Mouse (Mus musculus): Measurements from ENCODE around the gene Pianp.

Gene Pianp

GRCm38 (mm10) chr6:125008060-125008459, 11.6 kb downstream of the Pianp start:
- in situ Hi-C loops (cut with MboI) = no loop called here

GRCm38 (mm10) chr6:125008586-125009128, 12.2 kb downstream of the Pianp start:
- in situ Hi-C loops (cut with MboI) = no loop called here

- in situ Hi-C loops (cut with MboI) = no loop called here
Measured at GRCm38 (mm10) chr6:125009129-125009180, 12.5 kb downstream of the Pianp start, which contains the start of gene Zfp384. Gene Zfp384, plus strand, starts transcription at chr6:125009145.

GRCm38 (mm10) chr6:125009181-125010073, 12.9 kb downstream of the Pianp start:
- in situ Hi-C loops (cut with MboI) = no loop called here

- in situ Hi-C loops (cut with MboI) = no loop called here
Measured at GRCm38 (mm10) chr6:125017682-125018081, 21.2 kb downstream of the Pianp start.

- in situ Hi-C loops (cut with MboI) = loop anchor here (10.0 kb wide), 1 partner anchor 316 kb away; the partner anchor contains the start of genes Emg1 and Phb2
Measured at GRCm38 (mm10) chr6:125030532-125030931, 34.0 kb downstream of the Pianp start.

GRCm38 (mm10) chr6:125031604-125032003, 35.1 kb downstream of the Pianp start:
- in situ Hi-C loops (cut with MboI) = loop anchor here (10.0 kb wide), 1 partner anchor 317 kb away; the partner anchor contains the start of genes Emg1 and Phb2

- in situ Hi-C loops (cut with MboI) = loop anchor here (10.0 kb wide), 1 partner anchor 324 kb away; the partner anchor contains the start of genes Emg1 and Phb2
Measured at GRCm38 (mm10) chr6:125038666-125039065, 42.2 kb downstream of the Pianp start.

- in situ Hi-C loops (cut with MboI) = loop anchor here (10.0 kb wide), 1 partner anchor 324 kb away; the partner anchor contains the start of genes Emg1 and Phb2
Measured at GRCm38 (mm10) chr6:125039131-125039530, 42.6 kb downstream of the Pianp start.

GRCm38 (mm10) chr6:125039533-125040153, 43.1 kb downstream of the Pianp start, which contains the start of gene Ing4:
Gene Ing4, plus strand, starts transcription at chr6:125039760.
- in situ Hi-C loops (cut with MboI) = loop anchor here (10.0 kb wide), 1 partner anchor 325 kb away; the partner anchor contains the start of genes Emg1 and Phb2

- in situ Hi-C loops (cut with MboI) = no loop called here
Measured at GRCm38 (mm10) chr6:125040221-125040620, 43.7 kb downstream of the Pianp start.

GRCm38 (mm10) chr6:125041047-125041446, 44.6 kb downstream of the Pianp start:
- in situ Hi-C loops (cut with MboI) = no loop called here

- in situ Hi-C loops (cut with MboI) = no loop called here
Measured at GRCm38 (mm10) chr6:125042081-125042480, 45.6 kb downstream of the Pianp start.

- in situ Hi-C loops (cut with MboI) = loop anchor here (5.0 kb wide), 1 partner anchor 36 kb away; no protein-coding TSS in a partner anchor
Measured at GRCm38 (mm10) chr6:125046691-125047090, 50.2 kb downstream of the Pianp start.

- in situ Hi-C loops (cut with MboI) = loop anchor here (5.0 kb wide), 1 partner anchor 33 kb away; no protein-coding TSS in a partner anchor
Measured at GRCm38 (mm10) chr6:125049678-125050077, 53.2 kb downstream of the Pianp start, which contains the start of gene Acrbp. Gene Acrbp, plus strand, starts transcription at chr6:125049689.

GRCm38 (mm10) chr6:125051237-125051636, 54.7 kb downstream of the Pianp start:
- in situ Hi-C loops (cut with MboI) = no loop called here
